Mouse (Mus musculus) olfactory bulb, adult 2 months (tissue): ENCODE data around the gene Fdxacb1.

ENCODE experiments used
- CTCF ChIP-seq: fragments of 200-500 bp; IDR thresholded peaks from 2 replicates; pipeline ENCODE4 v1.5.1; 2012; ENCODE audit warnings: low read depth, mild to moderate bottlenecking, low read length, moderate library complexity; ENCODE audit not compliant: insufficient read depth
- POLR2A ChIP-seq: fragments of 200-500 bp; IDR thresholded peaks from 2 replicates; pipeline ENCODE4 v1.6.1; 2012; ENCODE audit warnings: mild to moderate bottlenecking, low read depth, low read length, moderate library complexity; ENCODE audit not compliant: insufficient read depth

- TF ChIP-seq CTCF (no peak), POLR2A (no peak)
Measured at GRCm38 (mm10) chr9:50732560-50732959, 35.5 kb upstream of the Fdxacb1 start.
